Mouse (Mus musculus): ENCODE measurements around the gene Neurl4. TPM values are rescaled to one million over a fixed set of nuclear protein-coding genes. Genes with fewer than 3 reads are reported as not detected.
"Not testable (repeated sequence)": the region's sequence is repeated elsewhere in the genome, so short reads cannot be mapped to it uniquely, and the experiment has no call there.

Neurl4 gene
- polyA plus RNA-seq, 1 experiment from 2014 or later: 2.3 TPM

- no peak for ATAC-seq (ENCODE audit: low read depth)
- Histone ChIP-seq H3K4me1 (replicated peaks) (peaks cover 48% of the 10 kb centered on the region), H3K9ac (no peak overlapping the region), H3K27ac (no peak overlapping the region), H3K36me3 (peaks cover 41% of the 10 kb centered on the region), H3K4me3 (replicated peaks) (no peak overlapping the region), H3K27me3 (peaks cover 90% of the 10 kb centered on the region), H3K4me2 (no peak overlapping the region), H3K9me3 (replicated peaks) (no peaks in the 10 kb centered on the region)
- no peak for DNase-seq
- WGBS (ENCODE audit: insufficient replicate concordance): 80% methylated on average over 4 of the region's 4 CpGs
These were observed 40.1 kb downstream of the Neurl4 start for GRCm38 (mm10) chr11:69940962-69941361.

- no peaks in the 10 kb centered on the region for H3K9me3 ChIP-seq (replicated peaks)
- peaks cover 60% of the 10 kb centered on the region for H3K4me1 ChIP-seq (replicated peaks)
- H3K9ac ChIP-seq: peak overlapping the region; percentile 87
- peaks cover 58% of the 10 kb centered on the region for H3K27me3 ChIP-seq
- no peak for ATAC-seq (ENCODE audit: low read depth)
- no peak for DNase-seq
- H3K27ac ChIP-seq: peak overlapping the region; percentile 93
- H3K36me3 ChIP-seq: peaks cover 41% of the 10 kb centered on the region
- peak overlapping the region; percentile 95 for H3K4me2 ChIP-seq
- peak overlapping the region; percentile 78 for H3K4me3 ChIP-seq (replicated peaks)
- WGBS (ENCODE audit: insufficient replicate concordance): 66% methylated on average over 13 of the region's 13 CpGs
These were observed 44.3 kb downstream of the Neurl4 start for GRCm38 (mm10) chr11:69945216-69945615.

- Histone ChIP-seq H3K27me3 (peaks cover 59% of the 10 kb centered on the region), H3K27ac (peak overlapping the region; percentile 93), H3K9me3 (replicated peaks) (no peaks in the 10 kb centered on the region), H3K4me3 (replicated peaks) (peak overlapping the region; percentile 78), H3K36me3 (peaks cover 41% of the 10 kb centered on the region), H3K4me1 (replicated peaks) (peaks cover 60% of the 10 kb centered on the region), H3K4me2 (peak overlapping the region; percentile 95), H3K9ac (peak overlapping the region; percentile 87)
- 64% methylated on average over 18 of the region's 18 CpGs for WGBS (ENCODE audit: insufficient replicate concordance)
- ATAC-seq (ENCODE audit: low read depth) (peak; percentile 82), DNase-seq (peak; percentile 64)
These were observed 45.4 kb downstream of the Neurl4 start for GRCm38 (mm10) chr11:69945997-69946891.

DNA sequence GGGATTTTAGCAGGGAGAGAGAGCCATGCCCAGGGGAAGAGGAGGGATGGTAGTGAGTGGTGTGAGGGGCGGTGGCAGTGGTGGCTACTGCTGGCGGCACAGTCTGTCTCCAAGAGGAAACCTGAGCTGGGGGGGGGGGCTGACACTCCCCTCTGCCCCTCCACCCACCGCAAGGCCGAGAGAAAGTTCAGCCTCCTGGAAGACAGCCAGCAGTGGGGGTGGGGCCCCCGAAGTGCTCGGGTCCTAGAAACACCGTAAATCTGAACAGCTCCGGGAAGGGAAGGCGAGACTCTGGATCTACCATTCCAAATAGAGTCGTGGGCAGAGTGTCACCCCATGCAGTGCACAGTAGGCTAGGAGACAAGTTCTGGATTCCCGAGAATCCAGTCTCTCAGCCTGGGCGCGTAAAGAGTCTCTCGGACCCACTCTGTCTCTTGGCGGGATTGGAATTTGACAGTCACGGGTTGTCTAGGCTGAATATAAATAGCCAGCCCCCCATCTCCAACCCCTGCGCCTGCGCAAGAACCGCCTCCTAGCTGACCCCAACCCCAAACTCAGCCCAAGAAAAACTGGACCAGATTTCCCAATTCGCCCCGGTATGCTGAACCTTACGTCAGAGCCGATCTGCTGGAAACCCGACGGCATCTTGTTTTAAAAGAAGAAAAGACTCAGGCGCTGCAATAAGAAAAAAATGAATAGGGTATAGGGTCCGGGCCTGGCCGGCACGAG is 46.6 kb downstream of the Neurl4 start:
- no peaks in the 10 kb centered on the region for H3K9me3 ChIP-seq (replicated peaks)
- peak overlapping the region; percentile 95 for H3K4me2 ChIP-seq
- H3K9ac ChIP-seq: peak overlapping the region; percentile 87
- peak overlapping the region; percentile 78 for H3K4me3 ChIP-seq (replicated peaks)
- peaks cover 60% of the 10 kb centered on the region for H3K4me1 ChIP-seq (replicated peaks)
- H3K36me3 ChIP-seq: peaks cover 34% of the 10 kb centered on the region
- DNase-seq (no peak), ATAC-seq (ENCODE audit: low read depth) (no peak)
- H3K27me3 ChIP-seq: peaks cover 59% of the 10 kb centered on the region
- peak overlapping the region; percentile 93 for H3K27ac ChIP-seq
- WGBS (ENCODE audit: insufficient replicate concordance): 16% methylated on average over 29 of the region's 29 CpGs

GRCm38 (mm10) chr11:69948066-69948762 is 47.3 kb downstream of the Neurl4 start, which contains the start of gene Slc2a4:
Gene Slc2a4 (minus strand): TSS chr11:69948188.
- Histone ChIP-seq H3K27me3 (peaks cover 55% of the 10 kb centered on the region), H3K4me3 (replicated peaks) (peak within 1 kb of the TSS; percentile 78), H3K27ac (peak within 1 kb of the TSS; percentile 93), H3K4me2 (peak within 1 kb of the TSS; percentile 95), H3K9ac (peak within 1 kb of the TSS; percentile 87), H3K4me1 (replicated peaks) (peaks cover 56% of the 10 kb centered on the region), H3K9me3 (replicated peaks) (no peaks in the 10 kb centered on the region), H3K36me3 (peaks cover 27% of the 10 kb centered on the region)
- DNase-seq: peak; percentile 96
- peak; percentile 86 for ATAC-seq (ENCODE audit: low read depth)
- WGBS (ENCODE audit: insufficient replicate concordance): 1% methylated on average over 34 of the region's 34 CpGs

DNA sequence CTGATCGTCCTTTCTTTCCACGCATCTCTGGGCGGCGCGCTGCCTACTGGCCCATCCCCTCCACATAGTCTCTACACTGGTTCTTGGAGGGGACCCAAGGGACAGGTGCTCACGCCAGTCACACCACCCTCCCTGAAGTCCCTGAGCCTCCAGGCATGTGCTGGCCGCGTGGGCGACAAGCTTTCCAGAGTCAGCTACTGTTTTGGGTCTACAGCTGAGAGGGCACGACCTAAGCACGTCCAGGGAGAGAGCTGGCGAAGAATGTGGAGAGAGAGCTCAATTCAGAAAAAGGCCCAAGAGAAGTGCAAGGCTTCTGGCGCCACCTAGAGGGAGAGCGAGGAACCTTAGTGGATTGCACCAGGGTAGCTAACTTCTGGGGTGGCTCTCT is 47.9 kb downstream of the Neurl4 start:
- Histone ChIP-seq H3K9ac (peak overlapping the region; percentile 77), H3K9me3 (replicated peaks) (no peaks in the 10 kb centered on the region), H3K36me3 (peaks cover 22% of the 10 kb centered on the region), H3K4me3 (replicated peaks) (peak overlapping the region; percentile 78), H3K4me2 (peak overlapping the region; percentile 95), H3K27me3 (peaks cover 54% of the 10 kb centered on the region), H3K27ac (peak overlapping the region; percentile 87), H3K4me1 (replicated peaks) (peaks cover 59% of the 10 kb centered on the region)
- ATAC-seq (ENCODE audit: low read depth) (peak; percentile 35), DNase-seq (peak; percentile 81)
- WGBS (ENCODE audit: insufficient replicate concordance): 2% methylated on average over 14 of the region's 14 CpGs

- Histone ChIP-seq H3K9ac (no peak overlapping the region), H3K27me3 (peaks cover 47% of the 10 kb centered on the region), H3K4me3 (replicated peaks) (no peak overlapping the region), H3K4me2 (no peak overlapping the region), H3K4me1 (replicated peaks) (peaks cover 37% of the 10 kb centered on the region), H3K27ac (no peak overlapping the region), H3K36me3 (no peaks in the 10 kb centered on the region), H3K9me3 (replicated peaks) (no peaks in the 10 kb centered on the region)
- ATAC-seq (ENCODE audit: low read depth) (no peak), DNase-seq (no peak)
- 40% methylated on average over 4 of the region's 4 CpGs for WGBS (ENCODE audit: insufficient replicate concordance)
These were observed 50.1 kb downstream of the Neurl4 start for GRCm38 (mm10) chr11:69950807-69951459.

DNA sequence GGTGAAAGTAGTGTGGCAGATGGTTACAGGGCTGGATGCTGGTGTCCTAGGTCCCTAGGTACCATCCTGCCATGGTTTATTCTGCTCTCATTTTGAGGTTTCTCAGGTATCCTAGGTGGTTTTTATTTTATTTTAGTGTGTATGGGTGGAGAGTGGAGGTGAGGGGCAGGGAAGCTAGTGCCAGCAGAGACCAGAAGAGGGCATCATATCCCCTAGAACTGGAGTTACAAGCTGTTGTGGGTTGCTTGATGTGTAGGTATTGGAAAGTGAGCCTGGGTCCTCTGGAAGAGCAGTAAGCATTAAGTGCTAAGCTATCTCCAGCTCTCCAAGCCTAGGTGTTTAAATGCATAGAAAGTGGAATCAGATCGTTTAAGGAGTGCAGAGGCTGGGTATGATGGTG is 51.4 kb downstream of the Neurl4 start:
- ATAC-seq (ENCODE audit: low read depth) (no peak), DNase-seq (no peak)
- Histone ChIP-seq H3K4me3 (replicated peaks) (no peak overlapping the region), H3K36me3 (no peaks in the 10 kb centered on the region), H3K4me2 (no peak overlapping the region), H3K9me3 (replicated peaks) (no peaks in the 10 kb centered on the region), H3K27ac (no peak overlapping the region), H3K9ac (no peak overlapping the region), H3K4me1 (replicated peaks) (peaks cover 25% of the 10 kb centered on the region), H3K27me3 (peaks cover 56% of the 10 kb centered on the region)
- 30% methylated on average over 1 of the region's 1 CpGs for WGBS (ENCODE audit: insufficient replicate concordance)

- no peak overlapping the region for H3K4me2 ChIP-seq
- no peak for ATAC-seq (ENCODE audit: low read depth)
- WGBS (ENCODE audit: insufficient replicate concordance): 33% methylated on average over 11 of the region's 11 CpGs
These were observed 52.5 kb downstream of the Neurl4 start for GRCm38 (mm10) chr11:69953267-69953915.

GRCm38 (mm10) chr11:69955618-69956017 is 54.7 kb downstream of the Neurl4 start:
- WGBS (ENCODE audit: insufficient replicate concordance): 53% methylated on average over 4 of the region's 4 CpGs
- not testable (repeated sequence) for ATAC-seq (ENCODE audit: low read depth)

More at GRCm38 (mm10) chr11:69953267-69953915, 52.5 kb downstream of the Neurl4 start:
- no peak for DNase-seq
- Histone ChIP-seq H3K4me3 (replicated peaks) (no peak overlapping the region), H3K9ac (no peak overlapping the region), H3K9me3 (replicated peaks) (no peaks in the 10 kb centered on the region), H3K27ac (no peak overlapping the region), H3K36me3 (no peaks in the 10 kb centered on the region), H3K27me3 (peaks cover 60% of the 10 kb centered on the region), H3K4me1 (replicated peaks) (peaks cover 16% of the 10 kb centered on the region)

More at GRCm38 (mm10) chr11:69955618-69956017, 54.7 kb downstream of the Neurl4 start:
- peaks cover 71% of the 10 kb centered on the region for H3K27me3 ChIP-seq
- not testable (repeated sequence) for H3K4me3 ChIP-seq (replicated peaks); H3K9ac ChIP-seq; H3K36me3 ChIP-seq; H3K9me3 ChIP-seq (replicated peaks); H3K4me1 ChIP-seq (replicated peaks); H3K27ac ChIP-seq; H3K4me2 ChIP-seq; DNase-seq

All from liver, embryonic 13.5 days (tissue).